Mouse (Mus musculus) bone marrow, adult 2 months (tissue): ENCODE results near the gene Kcnh2. TPM values are rescaled to one million over a fixed set of nuclear protein-coding genes. Genes with fewer than 3 reads are reported as not detected.

Source experiments
- H3K27ac ChIP-seq: fragments of 200-500 bp; 2 replicates; pipeline ENCODE4 v1.5.1; 2012; ENCODE audit warnings: low read depth, mild to moderate bottlenecking, control low read depth, inconsistent platforms, low read length; ENCODE audit not compliant: control insufficient read depth, poor library complexity, insufficient read depth
- H3K4me1 ChIP-seq: fragments of 200-500 bp; 2 replicates; pipeline ENCODE4 v1.6.1; 2011; ENCODE audit warnings: low read length; ENCODE audit not compliant: control insufficient read depth, insufficient read depth
- H3K4me3 ChIP-seq: fragments of 200-500 bp; replicated peaks from 2 replicates; pipeline ENCODE3; 2011; ENCODE audit warnings: mild to moderate bottlenecking, low read depth, low read length, control low read depth; ENCODE audit not compliant: control insufficient read depth
- CTCF ChIP-seq: fragments of 200-500 bp; IDR thresholded peaks from 2 replicates; pipeline ENCODE4 v1.5.1; 2011; ENCODE audit warnings: low read length, control low read depth; ENCODE audit not compliant: control insufficient read depth, insufficient read depth
- POLR2A ChIP-seq: fragments of 200-500 bp; IDR thresholded peaks from 2 replicates; pipeline ENCODE4 v1.6.1; 2011; ENCODE audit warnings: low read depth, mild to moderate bottlenecking, control low read depth, low read length, borderline replicate concordance; ENCODE audit not compliant: control insufficient read depth
- WGBS: fragments of 180-500 bp; shearing (Covaris S2); methylation state at CpG from one replicate; pipeline ENCODE4 v1.1.7; 2018; 5-methylcytosine and 5-hydroxymethylcytosine counted together
- polyA plus RNA-seq: library from polyadenylated mRNA; stranded (reverse); fragments of >200 nt; gene quantifications from 2 replicates; pipeline ENCODE4 v1.2.4, GENCODE M21; 2011; ENCODE audit warnings: low replicate concordance; ENCODE audit not compliant: missing spikeins, insufficient read depth, insufficient read length

Gene Kcnh2
- polyA plus RNA-seq, 1 experiment: not detected

GRCm38 (mm10) chr5:24326166-24326841 is 25.1 kb downstream of the Kcnh2 start:
- H3K4me1 ChIP-seq: no peaks in the 10 kb centered on the region
- no peak overlapping the region for H3K27ac ChIP-seq
- no peak for TF ChIP-seq CTCF
- TF ChIP-seq POLR2A: no peak
- no peak overlapping the region for H3K4me3 ChIP-seq
- WGBS: 84% methylated on average over 15 of the region's 15 CpGs

- WGBS: 85% methylated on average over 14 of the region's 14 CpGs
- TF ChIP-seq CTCF (no peak), POLR2A (no peak)
Observed at GRCm38 (mm10) chr5:24325251-24325650, 26.2 kb downstream of the Kcnh2 start.

GRCm38 (mm10) chr5:24321711-24322682 is 29.4 kb downstream of the Kcnh2 start:
- no peak overlapping the region for H3K4me3 ChIP-seq

More at GRCm38 (mm10) chr5:24325251-24325650, 26.2 kb downstream of the Kcnh2 start:
- Histone ChIP-seq H3K27ac (no peak overlapping the region), H3K4me1 (no peaks in the 10 kb centered on the region), H3K4me3 (no peak overlapping the region)

GRCm38 (mm10) chr5:24320894-24321293 is 30.5 kb downstream of the Kcnh2 start:
- TF ChIP-seq CTCF (no peak), POLR2A (no peak)
- H3K4me3 ChIP-seq: no peak overlapping the region
- no peaks in the 10 kb centered on the region for H3K4me1 ChIP-seq
- WGBS: 78% methylated on average over 5 of the region's 5 CpGs
- no peak overlapping the region for H3K27ac ChIP-seq

More at GRCm38 (mm10) chr5:24321711-24322682, 29.4 kb downstream of the Kcnh2 start:
- Histone ChIP-seq H3K4me1 (no peaks in the 10 kb centered on the region), H3K27ac (no peak overlapping the region; the same call in 1 of the 2 replicates)
- TF ChIP-seq CTCF (no peak), POLR2A (no peak)
- WGBS: 78% methylated on average over 22 of the region's 22 CpGs

GRCm38 (mm10) chr5:24320467-24320813 is 31.0 kb downstream of the Kcnh2 start:
- no peak overlapping the region for H3K27ac ChIP-seq
- H3K4me1 ChIP-seq: no peaks in the 10 kb centered on the region
- H3K4me3 ChIP-seq: no peak overlapping the region
- WGBS: 21% methylated on average over 6 of the region's 6 CpGs
- TF ChIP-seq CTCF (no peak), POLR2A (no peak)

GRCm38 (mm10) chr5:24319776-24320466 is 31.5 kb downstream of the Kcnh2 start:
- 21% methylated on average over 13 of the region's 13 CpGs for WGBS
- no peaks in the 10 kb centered on the region for H3K4me1 ChIP-seq

GRCm38 (mm10) chr5:24309223-24309622 is 42.2 kb downstream of the Kcnh2 start:
- Histone ChIP-seq H3K27ac (no peak overlapping the region), H3K4me3 (no peak overlapping the region), H3K4me1 (no peaks in the 10 kb centered on the region)
- TF ChIP-seq POLR2A: no peak
- no peak for TF ChIP-seq CTCF
- 81% methylated on average over 2 of the region's 2 CpGs for WGBS

More at GRCm38 (mm10) chr5:24319776-24320466, 31.5 kb downstream of the Kcnh2 start:
- no peak for TF ChIP-seq POLR2A
- no peak for TF ChIP-seq CTCF
- no peak overlapping the region for H3K4me3 ChIP-seq
- no peak overlapping the region for H3K27ac ChIP-seq
